Mouse (Mus musculus) liver, adult 2 months (tissue): ENCODE data around the gene Chst8. TPM values are rescaled to one million over a fixed set of nuclear protein-coding genes. Genes with fewer than 3 reads are reported as not detected.

Experiments used
- DNase-seq: peaks from one replicate; pipeline ENCODE4 v3.0.0-alpha.2; 2011; ENCODE audit warnings: low read depth, low spot score; ENCODE audit errors: extremely low read depth
- H3K27ac ChIP-seq: fragments of 200-500 bp; replicated peaks from 2 replicates; pipeline ENCODE4 v1.5.1; 2012; ENCODE audit warnings: low read depth, mild to moderate bottlenecking, control low read depth, inconsistent platforms, low read length; ENCODE audit not compliant: insufficient read depth
- H3K27me3 ChIP-seq: fragments of 200-500 bp; 2 replicates; pipeline ENCODE4 v1.6.1; 2012; ENCODE audit warnings: mild to moderate bottlenecking, moderate library complexity, low read length, inconsistent platforms; ENCODE audit not compliant: control insufficient read depth, insufficient read depth
- H3K36me3 ChIP-seq: fragments of 200-500 bp; 2 replicates; pipeline ENCODE4 v1.6.1; 2012; ENCODE audit warnings: low read length, inconsistent platforms; ENCODE audit not compliant: control insufficient read depth, insufficient read depth
- H3K4me1 ChIP-seq: fragments of 200-500 bp; 2 replicates; pipeline ENCODE4 v1.6.1; 2011; ENCODE audit warnings: low read length; ENCODE audit not compliant: control insufficient read depth, insufficient read depth
- H3K4me3 ChIP-seq: fragments of 200-500 bp; 2 replicates; pipeline ENCODE4 v1.5.1; 2011; ENCODE audit warnings: low read depth, mild to moderate bottlenecking, control low read depth, low read length, moderate library complexity; ENCODE audit not compliant: insufficient read depth
- H3K79me2 ChIP-seq: fragments of 200-500 bp; 2 replicates; pipeline ENCODE4 v1.6.1; 2012; ENCODE audit warnings: inconsistent platforms, mild to moderate bottlenecking, low read length, moderate library complexity; ENCODE audit not compliant: control insufficient read depth, insufficient read depth
- H3K9ac ChIP-seq: fragments of 200-500 bp; 2 replicates; pipeline ENCODE4 v1.6.1; 2012; ENCODE audit warnings: low read depth, mild to moderate bottlenecking, control low read depth, inconsistent platforms, low read length
- CTCF ChIP-seq: fragments of 200-500 bp; IDR thresholded peaks from 2 replicates; pipeline ENCODE4 v1.5.1; 2011; ENCODE audit warnings: low read depth, low read length, control low read depth
- POLR2A ChIP-seq: fragments of 200-500 bp; IDR thresholded peaks from 2 replicates; pipeline ENCODE4 v1.6.1; 2011; ENCODE audit warnings: low read length, control low read depth; ENCODE audit not compliant: insufficient read depth; ENCODE audit errors: extremely low read depth
- WGBS: fragments of 180-500 bp; shearing (Covaris S2); methylation state at CpG from one replicate; pipeline ENCODE4 v1.1.7; 2018; 5-methylcytosine and 5-hydroxymethylcytosine counted together
- polyA plus RNA-seq: library from polyadenylated mRNA; depleted of rRNA; stranded (reverse); fragments of >200 nt; gene quantifications from 2 replicates; pipeline ENCODE4 v1.2.3, GENCODE M21; 2012
- total RNA-seq: library from RNA; depleted of rRNA; stranded (reverse); fragments of >200 nt; gene quantifications from 2 replicates; pipeline ENCODE4 v1.2.3, GENCODE M21; 2014

Chst8 gene
- total and polyA plus RNA-seq, 2 experiments = 0.28 to 0.35 TPM

- Histone ChIP-seq H3K4me1 (no peaks in the 10 kb centered on the region), H3K9ac (no peak overlapping the region), H3K27ac (no peak overlapping the region), H3K4me3 (no peak overlapping the region), H3K36me3 (no peaks in the 10 kb centered on the region), H3K27me3 (no peaks in the 10 kb centered on the region), H3K79me2 (no peaks in the 10 kb centered on the region)
- 84% methylated on average over 6 of the region's 6 CpGs for WGBS
- no peak for DNase-seq
- TF ChIP-seq POLR2A = no peak
- TF ChIP-seq CTCF = no peak
Observed at GRCm38 (mm10) chr7:34737206-34737605, 75.3 kb downstream of the Chst8 start.

- DNase-seq = no peak
- no peaks in the 10 kb centered on the region for H3K36me3 ChIP-seq
- H3K4me1 ChIP-seq = no peaks in the 10 kb centered on the region
- H3K79me2 ChIP-seq = no peaks in the 10 kb centered on the region
- TF ChIP-seq CTCF = no peak
- H3K4me3 ChIP-seq = no peak overlapping the region
- 91% methylated on average over 6 of the region's 6 CpGs for WGBS
- no peak overlapping the region for H3K27ac ChIP-seq
- no peak overlapping the region for H3K9ac ChIP-seq
- H3K27me3 ChIP-seq = no peaks in the 10 kb centered on the region
Observed at GRCm38 (mm10) chr7:34734348-34734747, 78.2 kb downstream of the Chst8 start.

GRCm38 (mm10) chr7:34728931-34729330 lies 83.6 kb downstream of the Chst8 start:
- WGBS = 55% methylated on average over 6 of the region's 6 CpGs
- H3K79me2 ChIP-seq = no peaks in the 10 kb centered on the region
- no peak overlapping the region for H3K9ac ChIP-seq
- DNase-seq = no peak
- no peaks in the 10 kb centered on the region for H3K36me3 ChIP-seq
- TF ChIP-seq POLR2A (no peak), CTCF (no peak)
- H3K4me1 ChIP-seq = no peaks in the 10 kb centered on the region
- H3K27ac ChIP-seq = no peak overlapping the region
- H3K27me3 ChIP-seq = no peaks in the 10 kb centered on the region
- no peak overlapping the region for H3K4me3 ChIP-seq

DNA sequence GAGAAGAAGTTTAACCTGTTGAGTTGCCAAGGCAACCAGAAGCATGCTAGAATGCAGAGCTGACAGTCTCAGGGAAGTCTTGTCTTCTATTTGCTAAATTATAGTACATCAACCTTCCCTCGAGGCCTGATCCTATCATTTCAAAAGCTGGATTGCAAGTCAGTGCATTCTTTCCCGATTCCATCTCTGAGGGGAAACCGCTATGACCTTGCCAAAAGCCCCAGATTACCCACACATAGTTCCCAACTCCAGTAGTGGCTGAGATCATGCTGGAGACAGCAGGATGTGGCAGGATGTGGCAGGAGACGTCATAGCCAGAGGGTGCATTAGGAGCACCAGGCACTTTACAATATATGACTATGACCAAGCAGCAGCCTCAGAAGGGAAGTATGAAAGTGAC lies 87.3 kb downstream of the Chst8 start:
- Histone ChIP-seq H3K27ac (no peak overlapping the region), H3K4me3 (no peak overlapping the region), H3K9ac (no peak overlapping the region), H3K27me3 (no peaks in the 10 kb centered on the region), H3K79me2 (no peaks in the 10 kb centered on the region), H3K36me3 (no peaks in the 10 kb centered on the region), H3K4me1 (no peaks in the 10 kb centered on the region)
- no peak for TF ChIP-seq POLR2A
- TF ChIP-seq CTCF = no peak
- DNase-seq = no peak
- 77% methylated on average over 4 of the region's 4 CpGs for WGBS

GRCm38 (mm10) chr7:34722551-34723230 lies 89.8 kb downstream of the Chst8 start:
- TF ChIP-seq CTCF (no peak), POLR2A (no peak)
- Histone ChIP-seq H3K27ac (no peak overlapping the region), H3K79me2 (no peaks in the 10 kb centered on the region), H3K36me3 (no peaks in the 10 kb centered on the region), H3K4me3 (no peak overlapping the region), H3K9ac (no peak overlapping the region), H3K27me3 (no peaks in the 10 kb centered on the region), H3K4me1 (no peaks in the 10 kb centered on the region)
- DNase-seq = no peak
- 45% methylated on average over 11 of the region's 11 CpGs for WGBS

DNA sequence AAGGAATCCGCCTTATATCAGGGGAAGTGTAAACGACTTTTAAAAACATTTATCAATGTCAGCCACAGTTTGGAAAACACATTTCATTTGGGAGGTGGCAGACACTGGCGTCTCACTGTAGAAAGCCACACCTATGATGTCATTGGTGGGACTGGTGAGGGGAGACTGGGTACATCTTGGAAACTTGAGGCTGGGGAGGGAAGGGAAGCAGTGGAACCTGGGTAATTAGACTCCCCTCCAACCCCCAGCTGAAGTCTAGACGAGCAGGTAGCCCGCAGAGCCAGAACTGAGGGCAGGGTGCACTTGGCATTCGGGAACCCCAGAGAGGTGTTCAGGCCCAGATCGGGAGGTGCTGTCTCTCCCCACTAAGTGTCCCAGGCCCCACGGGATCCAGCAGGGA lies 90.4 kb downstream of the Chst8 start:
- no peaks in the 10 kb centered on the region for H3K27me3 ChIP-seq
- 33% methylated on average over 8 of the region's 8 CpGs for WGBS
- no peaks in the 10 kb centered on the region for H3K36me3 ChIP-seq
- TF ChIP-seq POLR2A = no peak
- TF ChIP-seq CTCF = no peak
- no peaks in the 10 kb centered on the region for H3K79me2 ChIP-seq
- DNase-seq = no peak
- no peak overlapping the region for H3K27ac ChIP-seq
- H3K4me3 ChIP-seq = no peak overlapping the region
- no peak overlapping the region for H3K9ac ChIP-seq
- no peaks in the 10 kb centered on the region for H3K4me1 ChIP-seq
